Mouse (Mus musculus): ENCODE results near the gene Olfr243.
"Not testable (repeated sequence)": the region's sequence is repeated elsewhere in the genome, so short reads cannot be mapped to it uniquely, and the experiment has no call there.

Gene Olfr243

GRCm38 (mm10) chr7:103714371-103714770, at the start of gene Olfr243:
Olfr243 (plus strand) TSS chr7:103714671.
- DNase-seq (ENCODE audit: low spot score in 2 of 2) = no peak

GRCm38 (mm10) chr7:103671091-103671490, 43.4 kb upstream of the Olfr243 start, which contains the start of gene Olfr624:
Olfr624 (minus strand) TSS chr7:103671191.
- DNase-seq (ENCODE audit: low spot score in 2 of 2) = no peak

GRCm38 (mm10) chr7:103682420-103682819, 32.1 kb upstream of the Olfr243 start, which contains the start of gene Olfr625-ps1:
Olfr625-ps1 (plus strand) TSS chr7:103682720.
- no peak for DNase-seq (ENCODE audit: low spot score in 2 of 2)

GRCm38 (mm10) chr7:103699469-103699868, 15.0 kb upstream of the Olfr243 start:
- DNase-seq (ENCODE audit: low spot score in 2 of 2) = no peak

GRCm38 (mm10) chr7:103712024-103712423, 2.4 kb upstream of the Olfr243 start:
- no peak for DNase-seq (ENCODE audit: low spot score in 2 of 2)

- DNase-seq (ENCODE audit: low spot score in 2 of 2) = not testable (repeated sequence)
Measured at GRCm38 (mm10) chr7:103716398-103716797, 1.9 kb downstream of the Olfr243 start.

- DNase-seq (ENCODE audit: low spot score in 2 of 2) = no peak
Measured at GRCm38 (mm10) chr7:103730074-103730473, 15.6 kb downstream of the Olfr243 start, which contains the start of gene Olfr628. Olfr628 (plus strand) TSS chr7:103730374.

- DNase-seq (ENCODE audit: low spot score in 2 of 2) = no peak
Measured at GRCm38 (mm10) chr7:103744843-103745242, 30.4 kb downstream of the Olfr243 start, which contains the start of gene Olfr629. Olfr629 (minus strand) TSS chr7:103744943.

GRCm38 (mm10) chr7:103757233-103757632, 42.8 kb downstream of the Olfr243 start, which contains the start of gene Olfr630:
Olfr630 (minus strand) TSS chr7:103757333.
- no peak for DNase-seq (ENCODE audit: low spot score in 2 of 2)

- not testable (repeated sequence) for DNase-seq (ENCODE audit: low spot score in 2 of 2)
Measured at GRCm38 (mm10) chr7:103762212-103762611, 47.7 kb downstream of the Olfr243 start.

- DNase-seq (ENCODE audit: low spot score in 2 of 2) = not testable (repeated sequence)
Measured at GRCm38 (mm10) chr7:103767687-103768086, 53.2 kb downstream of the Olfr243 start.

Data from frontal cortex, postnatal 36 days (tissue).